Mouse (Mus musculus) bone marrow macrophage, adult 2 months (primary cell): ENCODE results near the gene Rnf144b.

Source experiments
- CTCF ChIP-seq: IDR thresholded peaks from 2 replicates; pipeline ENCODE4 v1.5.1; 2012; ENCODE audit warnings: low read depth, mild to moderate bottlenecking, low read length, moderate library complexity
- POLR2A ChIP-seq: IDR thresholded peaks from 2 replicates; pipeline ENCODE4 v1.6.1; 2012; ENCODE audit warnings: mild to moderate bottlenecking, low read depth, low read length, borderline replicate concordance

GRCm38 (mm10) chr13:47146388-47146787 is 23.9 kb downstream of the Rnf144b start:
- TF ChIP-seq CTCF: no peak
- no peak for TF ChIP-seq POLR2A
